Mouse (Mus musculus): ENCODE results near the gene Art3.

DNA sequence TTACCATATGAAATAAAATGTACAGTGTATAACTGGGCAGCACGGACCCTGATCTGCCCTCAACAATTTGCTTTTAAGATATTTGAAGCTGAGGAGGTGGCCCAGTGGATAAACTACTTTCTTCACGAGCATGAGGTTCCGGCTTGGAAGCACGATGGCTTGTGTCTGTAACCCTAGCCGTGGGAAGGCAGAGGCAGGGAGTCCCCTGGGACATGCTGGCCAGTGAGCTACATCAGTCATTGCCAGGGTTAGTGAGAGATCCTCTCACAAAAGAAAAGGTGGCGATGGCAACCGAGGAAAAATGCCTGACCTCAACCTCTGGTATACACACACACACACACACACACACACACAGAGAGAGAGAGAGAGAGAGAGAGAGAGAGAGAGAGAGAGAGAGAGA, 52.1 kb downstream of the Art3 start:
- TF ChIP-seq CTCF (IDR thresholded peaks at IDR 0.05; ENCODE audit: low read depth) (no peak), EP300 (IDR thresholded peaks at IDR 0.05; ENCODE audit: low read depth) (no peak)

Data from heart, postnatal 0 days (tissue).